ENCODE assay signal across 14 mouse cellular contexts in genomic region chr1:64753109-64753508, GRCm38 (mm10). TPM values are rescaled to one million over a fixed set of nuclear protein-coding genes. Genes with fewer than 3 reads are reported as not detected.
DNase-seq lines count a peak whose midpoint lies in the region; ATAC-seq lines count a peak whose summit lies in the region.
"Had no signal": no experiment of that assay in that cellular context is flagged by ENCODE, and none has a peak within 500 bp of the region (broad histone marks: within the 10 kb centered on the region; RNA-seq: fewer than 3 reads in every experiment).

No protein-coding gene starts in this region.

- ATAC-seq in heart, embryonic 11.5 days (replicated peaks; ENCODE audit: insufficient number of reproducible peaks, low FRiP score, low TSS enrichment) = no peak
- peak; percentile 54 for ATAC-seq in megakaryocyte progenitor cell, adult 5-6 weeks (replicated peaks; ENCODE audit: poor library complexity)
- ATAC-seq in midbrain, embryonic 11.5 days (ENCODE audit: low FRiP score) = no peak

- no peaks in the 10 kb centered on the region for H3K9me3 ChIP-seq in heart, embryonic 11.5 days (replicated peaks; ENCODE audit: control insufficient read depth, low read length)
- H3K9me3 ChIP-seq in midbrain, embryonic 11.5 days (ENCODE audit: control insufficient read depth, low read length) = no peaks in the 10 kb centered on the region
- H3K9me3 ChIP-seq in midbrain, embryonic 10.5 days (replicated peaks) = no peaks in the 10 kb centered on the region
- H3K9me3 ChIP-seq: megakaryocyte, embryonic 14.5 days had no signal

- DNase-seq in heart, adult 11 months = peak; percentile 97
- peak; percentile 64 for DNase-seq in ZHBTc4 (ENCODE audit: low read depth, low spot score)
- peak; percentile 48 for DNase-seq in heart, postnatal 4 days
- no peak for DNase-seq in midbrain, embryonic 11.5 days (ENCODE audit: low spot score, missing footprints)
- DNase-seq in c-Kit-positive CD71-positive TER-119-positive erythroid progenitor cells, embryonic 14.5 days (ENCODE audit: low spot score) = no peak
- no peak for DNase-seq in midbrain, embryonic 10.5 days (ENCODE audit: low spot score)
- DNase-seq: gastrocnemius, postnatal 25 days; left cerebral cortex, postnatal 4 days; right cerebral cortex, adult 18-20 months; thymus, postnatal 14 days had no signal

- no peak overlapping the region for H3K9ac ChIP-seq in heart, embryonic 11.5 days (ENCODE audit: low read depth, low read length)
- no peak overlapping the region for H3K9ac ChIP-seq in midbrain, embryonic 11.5 days (ENCODE audit: low read length)

- 73% methylated on average over 8 of the region's 8 CpGs for WGBS in heart, embryonic 11.5 days (ENCODE audit: insufficient replicate concordance)
- 90% methylated on average over 8 of the region's 8 CpGs for WGBS in midbrain, embryonic 11.5 days
- WGBS in midbrain, embryonic 10.5 days = 86% methylated on average over 8 of the region's 8 CpGs

- no peaks in the 10 kb centered on the region; the same call in 1 of the 2 replicates for H3K4me1 ChIP-seq in heart, embryonic 11.5 days (ENCODE audit: control insufficient read depth, insufficient read depth, low read length)
- no peaks in the 10 kb centered on the region for H3K4me1 ChIP-seq in midbrain, embryonic 11.5 days (ENCODE audit: control insufficient read depth, insufficient read depth, low read length)
- peaks cover 4% of the 10 kb centered on the region; the same call in 1 of the 2 replicates for H3K4me1 ChIP-seq in midbrain, embryonic 10.5 days

- no peak overlapping the region for H3K4me2 ChIP-seq in heart, embryonic 11.5 days
- no peak overlapping the region for H3K4me2 ChIP-seq in midbrain, embryonic 11.5 days

- no peak overlapping the region for H3K27ac ChIP-seq in heart, embryonic 11.5 days (ENCODE audit: low read depth, low read length)
- H3K27ac ChIP-seq in midbrain, embryonic 11.5 days (ENCODE audit: low read depth, low read length) = no peak overlapping the region
- H3K27ac ChIP-seq in midbrain, embryonic 10.5 days (replicated peaks) = no peak overlapping the region

- H3K4me3 ChIP-seq in heart, embryonic 11.5 days (ENCODE audit: low read depth, low read length) = no peak overlapping the region
- H3K4me3 ChIP-seq in midbrain, embryonic 11.5 days (ENCODE audit: low read depth, low read length) = no peak overlapping the region
- H3K4me3 ChIP-seq in midbrain, embryonic 10.5 days = no peak overlapping the region
- H3K4me3 ChIP-seq: erythroblast, embryonic 14.5 days; megakaryocyte, embryonic 14.5 days had no signal

- no peaks in the 10 kb centered on the region for H3K36me3 ChIP-seq in heart, embryonic 11.5 days (ENCODE audit: control insufficient read depth, insufficient read depth, low read length)
- H3K36me3 ChIP-seq in midbrain, embryonic 11.5 days (ENCODE audit: control insufficient read depth, insufficient read depth, low read length) = no peaks in the 10 kb centered on the region
- H3K36me3 ChIP-seq in midbrain, embryonic 10.5 days = no peaks in the 10 kb centered on the region

- H3K27me3 ChIP-seq in heart, embryonic 11.5 days (ENCODE audit: control insufficient read depth, insufficient read depth, low read length) = no peaks in the 10 kb centered on the region
- H3K27me3 ChIP-seq in midbrain, embryonic 11.5 days (ENCODE audit: control insufficient read depth, insufficient read depth, low read length) = no peaks in the 10 kb centered on the region
- no peaks in the 10 kb centered on the region for H3K27me3 ChIP-seq in midbrain, embryonic 10.5 days (ENCODE audit: low read depth, poor library complexity, severe bottlenecking)

RNA-seq across cellular contexts. Expression of gene Fzd5, which starts 15.6 kb away (rescaled TPM):
- polyA plus RNA-seq in heart, embryonic 11.5 days (2014; fragmentation: Nextera tagmentation; extraction: Ambion mirVana) = 1.4 and 2.2 TPM in 2 replicates
- total RNA-seq in heart, postnatal 4 days (2021) = 10 to 100 TPM in 1 of 2 experiments, 1 to 10 TPM in 1; 9.5 to 10.6 TPM
- 0.89 and 1.6 TPM in 2 replicates for total RNA-seq in megakaryocyte progenitor cell, adult 5-6 weeks (2015)
- total RNA-seq in megakaryocyte progenitor cell, adult 5-6 weeks (2017) = 1.0 and 1.7 TPM in 2 replicates
- 0.18 and 0.52 TPM in 2 replicates for polyA plus RNA-seq in midbrain, embryonic 11.5 days (2014; fragmentation: Nextera tagmentation; extraction: Ambion mirVana)
- 0.36 and 0.79 TPM in 2 replicates for polyA plus RNA-seq in midbrain, embryonic 10.5 days (2016; fragmentation: Nextera tagmentation; extraction: Ambion mirVana)

Comparison
In these comparisons a context has a peak if more than half of its experiments do, and no peak if none do; other contexts are left out.
1. DNase-seq: peak in heart, adult 11 months (single experiment), ZHBTc4 (single experiment) and heart, postnatal 4 days (single experiment); none in midbrain, embryonic 11.5 days (single experiment), c-Kit-positive CD71-positive TER-119-positive erythroid progenitor cells, embryonic 14.5 days (single experiment) and midbrain, embryonic 10.5 days (single experiment).